Mouse (Mus musculus) bone marrow, adult 2 months (tissue): Measurements from ENCODE around the gene Mettl27.

ENCODE experiments used
- CTCF ChIP-seq: fragments of 200-500 bp; IDR thresholded peaks from 2 replicates; pipeline ENCODE4 v1.5.1; 2011; ENCODE audit warnings: low read length, control low read depth; ENCODE audit not compliant: control insufficient read depth, insufficient read depth
- POLR2A ChIP-seq: fragments of 200-500 bp; IDR thresholded peaks from 2 replicates; pipeline ENCODE4 v1.6.1; 2011; ENCODE audit warnings: low read depth, mild to moderate bottlenecking, control low read depth, low read length, borderline replicate concordance; ENCODE audit not compliant: control insufficient read depth

GRCm38 (mm10) chr5:134973526-134973925 lies 41.4 kb downstream of the Mettl27 start:
- no peak for TF ChIP-seq CTCF
- no peak for TF ChIP-seq POLR2A
